Mouse (Mus musculus) cerebellum, postnatal 36 days (tissue): ENCODE data around the gene Glrx2.

Source experiments
- DNase-seq, 2 experiments: peaks; one replicate each; pipeline ENCODE4 v3.0.0; 2021 to 2022; ENCODE audit warnings: mixed read lengths in 2 of 2

Glrx2 gene

DNA sequence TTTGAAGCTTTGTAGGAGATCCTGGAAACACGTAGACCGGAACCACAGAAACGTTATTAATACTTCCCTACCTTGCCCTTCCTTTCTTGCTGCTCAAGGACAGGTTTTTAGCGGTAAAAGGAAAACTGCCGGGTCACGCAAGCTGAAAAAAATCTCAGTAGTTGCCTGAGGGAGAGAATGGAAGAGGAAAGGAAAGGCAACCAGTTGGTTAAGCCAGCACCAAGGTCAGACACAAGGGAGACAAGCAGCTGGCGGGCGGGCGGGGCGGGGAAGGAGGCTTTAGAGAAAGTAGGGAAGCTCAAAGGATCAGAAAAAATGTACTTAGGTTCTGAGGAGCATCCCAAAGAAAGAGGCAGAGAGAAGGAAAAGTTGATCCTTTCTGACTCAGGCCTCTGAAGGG is 29.7 kb downstream of the Glrx2 start:
- DNase-seq: no peak

- no peak for DNase-seq
Observed at GRCm38 (mm10) chr1:143762159-143762558, 46.0 kb downstream of the Glrx2 start.

- no peak for DNase-seq
Observed at GRCm38 (mm10) chr1:143764443-143764842, 48.3 kb downstream of the Glrx2 start.

- DNase-seq: no peak
Observed at GRCm38 (mm10) chr1:143765801-143766200, 49.7 kb downstream of the Glrx2 start.

- no peak for DNase-seq
Observed at GRCm38 (mm10) chr1:143766238-143766637, 50.1 kb downstream of the Glrx2 start.

GRCm38 (mm10) chr1:143770444-143771109 is 54.4 kb downstream of the Glrx2 start:
- no peak for DNase-seq

DNA sequence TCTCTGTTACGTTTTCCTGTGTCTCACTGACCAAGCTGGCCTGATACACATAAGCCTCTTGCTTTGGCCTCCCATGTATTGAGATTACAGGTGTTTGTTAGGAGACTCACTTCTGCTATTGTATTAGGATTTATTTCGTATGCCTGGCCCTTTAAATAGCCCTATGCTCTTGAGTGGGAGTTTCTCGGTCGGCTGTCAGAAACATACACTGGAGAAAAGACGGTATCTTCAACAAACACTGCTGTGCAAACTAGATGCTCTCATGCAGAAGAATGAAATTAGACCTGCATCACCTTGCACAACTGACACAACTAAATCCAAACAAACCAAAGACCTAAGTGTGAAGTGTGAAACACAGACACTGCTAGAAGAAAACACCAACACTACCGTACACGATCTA is 56.9 kb downstream of the Glrx2 start:
- no peak for DNase-seq

GRCm38 (mm10) chr1:143773909-143774308 is 57.8 kb downstream of the Glrx2 start:
- no peak for DNase-seq

DNA sequence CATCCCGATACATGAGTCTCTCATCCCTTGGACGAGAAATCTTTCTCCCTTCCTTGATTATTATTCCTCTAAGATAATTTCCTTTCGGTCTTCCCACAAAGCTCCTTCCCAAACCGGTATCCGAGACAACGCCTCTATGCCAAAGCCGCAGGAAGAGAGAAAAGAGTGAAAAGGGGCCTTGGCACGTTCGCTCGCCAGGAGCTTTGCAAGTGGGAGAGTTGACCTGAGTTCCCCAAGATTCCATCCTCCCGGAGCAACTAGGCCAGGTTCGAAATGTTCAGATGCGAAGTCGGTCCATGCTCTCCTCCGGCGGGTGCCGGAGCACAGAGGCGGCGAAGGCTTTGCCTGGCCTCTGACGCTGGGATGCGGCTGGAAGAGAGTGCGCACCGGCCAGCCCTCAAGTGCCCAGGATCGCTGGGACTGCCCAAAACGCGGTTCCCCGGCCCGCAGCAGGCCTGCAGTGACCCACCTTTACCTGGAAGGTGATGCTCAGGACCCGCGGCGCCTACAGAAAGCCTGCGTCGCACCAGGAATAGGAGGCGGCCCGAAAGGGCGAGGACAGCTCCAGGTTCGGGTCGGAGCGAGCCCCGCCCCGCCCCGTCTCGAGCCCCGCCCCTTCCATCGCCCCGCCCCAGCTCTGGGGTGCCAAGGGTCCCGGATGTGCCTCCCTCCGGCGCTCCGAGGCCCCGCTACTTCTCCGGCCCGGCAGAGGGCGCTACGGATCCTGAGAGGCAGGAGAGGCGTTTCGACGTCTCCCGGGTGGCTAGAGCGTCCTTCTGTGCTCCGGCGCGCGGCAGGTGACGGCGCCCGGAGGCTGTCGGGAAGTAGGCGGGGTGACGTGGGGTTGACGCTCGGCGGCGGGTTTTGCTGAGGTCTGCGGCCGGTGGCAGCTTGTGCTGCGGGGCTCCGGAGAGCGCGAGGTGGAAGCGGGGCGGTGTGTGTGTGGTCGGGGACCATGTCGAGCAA is 60.6 kb downstream of the Glrx2 start, which contains the start of the genes Trove2 and Uchl5:
Gene Trove2 (minus strand): TSS at position 623 of the 966 bp plus-strand sequence.
Gene Uchl5 (plus strand): TSS at position 827 of the 966 bp plus-strand sequence.
- DNase-seq: peak; percentile 98 to 99

DNA sequence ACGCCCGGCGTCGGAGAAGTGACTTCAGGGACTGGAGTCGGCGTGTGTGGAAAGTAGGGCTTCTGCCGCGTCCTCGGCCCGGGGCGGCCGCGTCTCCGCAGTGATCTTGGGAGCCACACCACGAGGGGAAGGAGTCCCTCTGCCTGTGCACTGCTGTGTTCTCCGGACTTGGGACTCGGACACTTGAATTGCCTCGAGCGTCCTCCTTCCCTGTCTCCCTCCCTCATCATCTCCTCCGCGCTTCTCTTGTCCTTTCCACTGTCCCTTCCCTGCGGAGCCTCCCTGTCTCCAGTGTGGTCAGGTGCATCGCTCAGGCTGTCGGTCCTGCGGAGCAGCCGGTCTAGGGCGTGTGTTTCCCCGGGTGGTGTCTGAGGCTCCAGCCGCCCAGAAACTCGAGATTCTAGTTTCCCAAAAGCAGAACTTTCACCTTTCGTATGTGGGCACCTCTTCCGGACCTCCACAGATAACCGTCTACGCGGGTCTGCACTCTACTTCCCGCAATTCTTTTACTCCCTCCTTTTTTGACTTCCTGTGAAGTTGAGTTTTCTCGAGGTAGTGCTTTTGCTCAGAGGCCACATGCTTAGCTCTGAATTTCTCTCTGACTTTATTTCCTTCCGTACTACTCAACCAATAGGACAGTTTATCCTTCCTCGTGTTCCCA is 61.5 kb downstream of the Glrx2 start:
- peak in 1 of 2 experiments; percentile 34 for DNase-seq

GRCm38 (mm10) chr1:143788584-143789227 is 72.6 kb downstream of the Glrx2 start:
- peak in 1 of 2 experiments; percentile 24 for DNase-seq
